ENCODE assay signal across 10 mouse cellular contexts in the genomic region with DNA sequence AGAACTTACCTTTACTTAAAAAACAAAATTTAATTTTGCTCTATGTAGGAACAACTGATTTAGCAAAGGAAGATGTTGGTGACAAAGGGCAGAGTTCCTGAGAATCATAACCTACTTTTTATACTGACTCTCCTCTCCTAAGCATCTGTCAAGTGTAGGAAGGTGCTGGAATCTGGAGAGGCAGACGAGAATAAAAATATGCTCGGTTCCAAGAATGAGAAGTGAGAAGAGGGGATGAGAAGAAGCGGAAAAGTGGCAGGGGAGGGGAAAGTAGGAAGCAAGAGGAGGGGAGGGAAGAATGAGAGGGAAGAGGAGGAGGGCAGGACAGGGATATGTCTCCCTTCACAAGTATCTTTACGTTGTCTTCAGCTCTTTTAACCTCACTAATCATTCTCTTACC.
"Had no signal": no experiment of that assay in that cellular context is flagged by ENCODE, and none has a peak within 500 bp of the region (broad histone marks: within the 10 kb centered on the region; RNA-seq: fewer than 3 reads in every experiment).

No protein-coding gene starts in this region.

- DNase-seq: kidney, adult 9 months; kidney, postnatal 36 days; layer of hippocampus, adult 9-11 months; layer of hippocampus, postnatal 36 days; lung, adult 18-20 months; right cerebral cortex, postnatal 14 days; thymus, postnatal 4 days had no signal

- ATAC-seq: inflammation-experienced regulatory T-cells, adult 6 months; intestine, postnatal 0 days; midbrain, embryonic 13.5 days had no signal
